Mouse (Mus musculus) midbrain, embryonic 10.5 days (tissue): ENCODE results near the gene Ubox5. TPM values are rescaled to one million over a fixed set of nuclear protein-coding genes. Genes with fewer than 3 reads are reported as not detected.
"Not testable (repeated sequence)": the region's sequence is repeated elsewhere in the genome, so short reads cannot be mapped to it uniquely, and the experiment has no call there.

Experiments used
- DNase-seq: peaks from one replicate; pipeline ENCODE4 v3.0.0-alpha.2; 2017; ENCODE audit warnings: low spot score
- H3K27ac ChIP-seq: fragments of 300-500 bp; sonication (generic); replicated peaks from 2 replicates; pipeline ENCODE4 v1.5.1; 2016; ENCODE audit warnings: mild to moderate bottlenecking
- H3K27me3 ChIP-seq: fragments of 300-500 bp; sonication (generic); 2 replicates; pipeline ENCODE4 v1.6.1; 2016; ENCODE audit warnings: low read depth, mild to moderate bottlenecking; ENCODE audit not compliant: poor library complexity, severe bottlenecking
- H3K36me3 ChIP-seq: fragments of 300-500 bp; sonication (generic); 2 replicates; pipeline ENCODE4 v1.6.1; 2016; ENCODE audit warnings: mild to moderate bottlenecking, moderate library complexity
- H3K4me1 ChIP-seq: fragments of 300-500 bp; sonication (generic); 2 replicates; pipeline ENCODE4 v1.6.1; 2016
- H3K4me3 ChIP-seq: fragments of 300-500 bp; sonication (generic); 2 replicates; pipeline ENCODE4 v1.5.1; 2016; ENCODE audit warnings: mild to moderate bottlenecking, moderate library complexity
- H3K9me3 ChIP-seq: fragments of 300-500 bp; sonication (generic); replicated peaks from 2 replicates; pipeline ENCODE4 v1.6.1; 2016; ENCODE audit warnings: mild to moderate bottlenecking
- WGBS: fragments of 180-500 bp; shearing (Covaris S2); methylation state at CpG from one replicate; pipeline ENCODE4 v1.1.7; 2016; 5-methylcytosine and 5-hydroxymethylcytosine counted together
- polyA plus RNA-seq: library from polyadenylated mRNA; unstranded; fragments of >200 nt; fragmentation: Nextera tagmentation; extraction: Ambion mirVana; gene quantifications from 2 replicates; pipeline ENCODE4 v1.2.1, GENCODE M21; 2016

The Ubox5 gene
- 20.3 and 21.5 TPM in 2 replicates for polyA plus RNA-seq

DNA sequence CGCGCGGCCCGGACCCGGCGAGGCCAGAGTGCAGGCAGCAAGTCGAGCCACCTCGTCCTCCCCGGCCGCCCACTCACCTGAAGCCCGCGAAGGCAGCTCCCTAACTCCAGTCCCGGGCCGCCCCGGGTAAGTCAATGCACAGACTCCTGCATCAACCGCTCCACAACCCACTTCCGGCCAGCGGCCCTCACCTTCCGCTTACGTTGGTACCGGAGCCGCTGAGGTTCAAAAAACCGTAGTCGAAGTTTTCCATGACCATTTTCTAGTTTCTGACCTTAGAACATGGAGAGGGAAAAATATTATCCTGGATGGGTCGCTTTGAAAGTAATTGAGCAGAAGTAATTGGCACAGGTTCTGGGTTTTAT is at the start of gene Ubox5, which contains the start of gene Fastkd5:
Gene Ubox5 (minus strand): TSS at position 200 of the 365 bp plus-strand sequence.
Gene Fastkd5 (minus strand): TSS at position 189 of the 365 bp plus-strand sequence.
- H3K27ac ChIP-seq = peak within 1 kb of the TSS; percentile 92
- no peaks in the 10 kb centered on the region for H3K9me3 ChIP-seq
- under 1% methylated on average over 25 of the region's 25 CpGs for WGBS
- H3K36me3 ChIP-seq = peaks cover 37% of the 10 kb centered on the region
- H3K4me1 ChIP-seq = peaks cover 46% of the 10 kb centered on the region
- H3K27me3 ChIP-seq = peaks cover 41% of the 10 kb centered on the region
- peak; percentile 85 for DNase-seq
- peak within 1 kb of the TSS; percentile 93 for H3K4me3 ChIP-seq

DNA sequence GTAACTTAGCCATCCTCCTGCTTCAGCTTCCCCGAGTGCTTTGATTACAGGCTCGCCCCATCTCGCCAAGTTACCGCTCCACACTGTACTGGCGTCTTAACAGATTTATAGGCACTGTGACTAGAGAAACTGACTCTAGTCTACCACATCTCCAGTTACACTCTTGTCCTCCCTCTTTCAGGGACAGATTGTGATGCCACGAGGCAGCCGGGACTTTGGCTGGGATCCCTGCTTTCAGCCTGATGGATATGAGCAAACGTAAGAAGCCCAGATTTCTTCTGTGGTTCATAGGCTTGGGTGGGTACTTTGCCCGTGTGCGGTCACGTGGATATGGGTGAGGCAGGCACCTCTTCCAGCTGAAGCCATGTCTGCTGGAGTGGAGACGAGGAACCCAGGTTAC is 49.3 kb upstream of the Ubox5 start:
- no peaks in the 10 kb centered on the region for H3K27me3 ChIP-seq
- DNase-seq = no peak
- H3K36me3 ChIP-seq = peaks cover 100% of the 10 kb centered on the region
- no peaks in the 10 kb centered on the region for H3K9me3 ChIP-seq
- WGBS = 94% methylated on average over 12 of the region's 12 CpGs
- H3K4me1 ChIP-seq = no peaks in the 10 kb centered on the region
- no peak overlapping the region for H3K27ac ChIP-seq
- no peak overlapping the region for H3K4me3 ChIP-seq

GRCm38 (mm10) chr2:130677211-130677610 is 47.4 kb upstream of the Ubox5 start:
- no peak overlapping the region for H3K27ac ChIP-seq
- H3K4me3 ChIP-seq = no peak overlapping the region
- no peaks in the 10 kb centered on the region for H3K4me1 ChIP-seq
- WGBS = 93% methylated on average over 10 of the region's 10 CpGs
- H3K27me3 ChIP-seq = no peaks in the 10 kb centered on the region
- peaks cover 98% of the 10 kb centered on the region for H3K36me3 ChIP-seq
- no peaks in the 10 kb centered on the region for H3K9me3 ChIP-seq
- DNase-seq = no peak

DNA sequence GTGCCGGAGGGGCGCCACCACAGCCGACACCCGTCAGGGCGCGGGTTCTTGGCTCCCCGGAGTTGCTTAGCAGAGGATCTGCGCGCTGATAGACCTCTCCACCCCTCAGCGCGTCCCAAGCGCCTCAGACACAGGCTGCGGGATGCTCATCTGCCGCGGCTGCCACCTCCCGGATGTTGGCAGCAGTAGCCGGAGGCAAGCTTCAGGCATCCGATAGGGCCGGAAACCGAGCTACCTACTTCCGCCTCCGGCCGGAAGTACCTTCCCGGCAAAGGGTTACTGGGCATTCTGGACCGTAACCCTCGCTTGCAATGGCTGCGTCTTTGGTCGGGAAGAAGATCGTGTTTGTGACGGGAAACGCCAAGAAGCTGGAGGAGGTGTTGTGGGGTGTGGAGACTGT is 37.7 kb upstream of the Ubox5 start, which contains the start of gene Itpa:
Gene Itpa (plus strand): TSS at position 52 of the 400 bp plus-strand sequence.
- Histone ChIP-seq H3K9me3 (no peaks in the 10 kb centered on the region), H3K4me3 (peak within 1 kb of the TSS; percentile 80), H3K36me3 (peaks cover 27% of the 10 kb centered on the region), H3K4me1 (peaks cover 46% of the 10 kb centered on the region), H3K27me3 (no peaks in the 10 kb centered on the region), H3K27ac (peak within 1 kb of the TSS; percentile 87)
- under 1% methylated on average over 31 of the region's 31 CpGs for WGBS
- peak; percentile 92 for DNase-seq

DNA sequence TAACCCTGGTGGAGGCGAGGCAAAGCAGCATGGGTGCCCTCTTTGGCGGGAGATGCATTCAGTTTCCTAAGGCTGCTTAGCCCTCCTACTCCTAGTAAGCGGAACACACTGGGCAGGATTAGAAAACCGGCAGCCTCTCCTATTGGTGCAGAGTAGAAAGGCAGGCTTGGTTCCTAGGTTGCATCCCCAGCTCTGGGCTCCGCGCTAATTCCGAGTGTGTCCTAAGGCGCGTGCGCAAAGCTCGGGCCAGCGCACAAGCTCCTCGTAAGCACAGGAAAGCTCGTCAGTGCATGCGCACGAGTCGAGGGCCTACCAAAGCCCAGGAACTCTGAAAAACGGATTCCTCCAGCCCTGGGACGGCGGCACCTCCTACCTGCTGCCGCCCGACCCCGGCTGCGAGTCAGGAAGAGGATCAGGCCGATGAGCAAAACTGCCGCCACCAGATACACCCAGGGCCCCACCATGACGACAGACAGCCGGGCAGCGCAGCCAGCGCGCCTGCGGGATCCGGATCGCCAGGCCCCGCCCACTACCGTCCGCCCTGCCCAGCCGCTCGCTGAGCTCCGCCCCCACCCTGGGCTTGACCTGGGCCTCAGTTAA is 34.4 kb upstream of the Ubox5 start, which contains the start of gene Ddrgk1:
Gene Ddrgk1 (minus strand): TSS at position 558 of the 600 bp plus-strand sequence.
- H3K9me3 ChIP-seq = no peaks in the 10 kb centered on the region
- H3K4me1 ChIP-seq = peaks cover 45% of the 10 kb centered on the region
- 0% methylated on average over 40 of the region's 40 CpGs for WGBS
- peaks cover 37% of the 10 kb centered on the region for H3K36me3 ChIP-seq
- peak within 1 kb of the TSS; percentile 71 for H3K4me3 ChIP-seq
- H3K27ac ChIP-seq = peak within 1 kb of the TSS; percentile 98
- no peaks in the 10 kb centered on the region for H3K27me3 ChIP-seq
- DNase-seq = peak; percentile 95

- H3K4me1 ChIP-seq = peaks cover 36% of the 10 kb centered on the region
- no peaks in the 10 kb centered on the region for H3K27me3 ChIP-seq
- no peak for DNase-seq
- H3K4me3 ChIP-seq = peak overlapping the region; percentile 71
- H3K9me3 ChIP-seq = no peaks in the 10 kb centered on the region
- WGBS = 90% methylated on average over 11 of the region's 11 CpGs
- H3K27ac ChIP-seq = peak overlapping the region; percentile 98
- peaks cover 45% of the 10 kb centered on the region for H3K36me3 ChIP-seq
These were observed 33.5 kb upstream of the Ubox5 start for GRCm38 (mm10) chr2:130663342-130663741.

- Histone ChIP-seq H3K27me3 (no peaks in the 10 kb centered on the region), H3K4me3 (no peak overlapping the region), H3K9me3 (no peaks in the 10 kb centered on the region), H3K27ac (no peak overlapping the region), H3K36me3 (peaks cover 93% of the 10 kb centered on the region), H3K4me1 (peaks cover 15% of the 10 kb centered on the region)
- DNase-seq = no peak
- WGBS = 97% methylated on average over 10 of the region's 10 CpGs
These were observed 28.7 kb upstream of the Ubox5 start for GRCm38 (mm10) chr2:130658530-130658929.

- no peaks in the 10 kb centered on the region for H3K27me3 ChIP-seq
- WGBS = 85% methylated on average over 6 of the region's 6 CpGs
- peaks cover 5% of the 10 kb centered on the region for H3K4me1 ChIP-seq
- no peaks in the 10 kb centered on the region for H3K9me3 ChIP-seq
- H3K36me3 ChIP-seq = peaks cover 100% of the 10 kb centered on the region
- H3K4me3 ChIP-seq = no peak overlapping the region
- no peak overlapping the region for H3K27ac ChIP-seq
- DNase-seq = no peak
These were observed 27.7 kb upstream of the Ubox5 start for GRCm38 (mm10) chr2:130657541-130657940.

- Histone ChIP-seq H3K27ac (no peak overlapping the region), H3K4me3 (no peak overlapping the region), H3K4me1 (no peaks in the 10 kb centered on the region), H3K27me3 (no peaks in the 10 kb centered on the region), H3K36me3 (peaks cover 95% of the 10 kb centered on the region), H3K9me3 (no peaks in the 10 kb centered on the region)
- 96% methylated on average over 9 of the region's 9 CpGs for WGBS
- no peak for DNase-seq
These were observed 26.7 kb upstream of the Ubox5 start for GRCm38 (mm10) chr2:130656536-130656935.

DNA sequence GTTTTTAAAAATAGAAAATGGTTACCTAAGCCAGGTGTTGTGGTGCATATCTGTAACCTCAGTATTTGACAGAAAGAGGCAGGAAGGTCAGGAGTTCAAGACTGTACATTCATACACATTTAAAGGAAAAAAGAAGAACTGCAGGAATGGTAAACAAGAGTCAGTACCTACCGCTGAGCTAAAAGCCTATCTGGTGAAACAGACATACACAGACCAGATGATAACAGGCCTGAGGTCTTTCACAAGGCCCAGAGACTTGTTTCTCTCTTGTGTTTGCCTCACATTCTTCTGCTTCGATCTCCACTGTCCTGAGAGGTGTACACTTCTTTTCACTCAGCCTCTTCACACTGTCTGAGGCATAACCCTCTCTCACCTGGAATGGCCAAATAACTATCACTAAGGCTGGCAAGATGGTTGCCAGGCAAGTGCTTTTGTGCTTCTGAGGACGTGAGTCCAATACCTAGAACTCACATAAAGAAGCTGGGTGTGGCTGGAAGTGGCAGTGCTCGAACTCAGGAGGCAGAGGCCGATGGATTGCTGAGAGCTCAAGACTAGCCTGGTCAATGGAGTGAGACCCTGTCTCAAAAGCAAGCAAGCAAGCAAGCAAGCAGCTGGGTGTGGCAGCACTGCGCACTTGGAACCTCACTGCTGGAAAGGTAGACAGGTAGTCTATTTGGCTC is 26.0 kb upstream of the Ubox5 start:
- Histone ChIP-seq H3K4me1 (no peaks in the 10 kb centered on the region), H3K27me3 (no peaks in the 10 kb centered on the region), H3K9me3 (no peaks in the 10 kb centered on the region), H3K36me3 (peaks cover 89% of the 10 kb centered on the region), H3K4me3 (no peak overlapping the region), H3K27ac (no peak overlapping the region)
- no peak for DNase-seq
- 93% methylated on average over 6 of the region's 6 CpGs for WGBS

- WGBS = 87% methylated on average over 1 of the region's 1 CpGs
- Histone ChIP-seq H3K9me3 (no peaks in the 10 kb centered on the region), H3K27ac (no peak overlapping the region), H3K4me3 (no peak overlapping the region), H3K36me3 (peaks cover 84% of the 10 kb centered on the region), H3K4me1 (no peaks in the 10 kb centered on the region), H3K27me3 (no peaks in the 10 kb centered on the region)
- no peak for DNase-seq
These were observed 23.9 kb upstream of the Ubox5 start for GRCm38 (mm10) chr2:130653760-130654159.

DNA sequence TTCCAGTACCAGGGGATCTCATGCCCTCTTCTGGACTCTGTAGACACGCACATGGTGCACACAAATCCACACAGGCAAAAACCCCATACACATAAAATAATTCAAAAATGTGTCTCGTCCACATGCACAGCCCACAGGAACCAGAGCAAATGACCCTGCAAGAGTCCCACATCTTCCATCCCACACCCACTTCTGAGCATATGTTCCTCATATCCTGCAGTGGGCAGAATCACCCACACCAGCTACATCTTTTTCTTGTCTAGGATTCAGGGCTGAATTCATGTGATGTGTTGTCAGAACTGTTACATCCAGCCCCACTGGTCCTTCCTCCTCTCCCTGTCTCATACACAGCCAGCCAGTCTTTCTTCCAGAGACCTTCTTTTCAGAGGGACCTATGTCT is 23.5 kb upstream of the Ubox5 start:
- Histone ChIP-seq H3K36me3 (peaks cover 80% of the 10 kb centered on the region), H3K4me3 (no peak overlapping the region), H3K4me1 (no peaks in the 10 kb centered on the region), H3K27me3 (no peaks in the 10 kb centered on the region), H3K27ac (no peak overlapping the region), H3K9me3 (no peaks in the 10 kb centered on the region)
- no peak for DNase-seq
- 95% methylated on average over 2 of the region's 2 CpGs for WGBS

DNA sequence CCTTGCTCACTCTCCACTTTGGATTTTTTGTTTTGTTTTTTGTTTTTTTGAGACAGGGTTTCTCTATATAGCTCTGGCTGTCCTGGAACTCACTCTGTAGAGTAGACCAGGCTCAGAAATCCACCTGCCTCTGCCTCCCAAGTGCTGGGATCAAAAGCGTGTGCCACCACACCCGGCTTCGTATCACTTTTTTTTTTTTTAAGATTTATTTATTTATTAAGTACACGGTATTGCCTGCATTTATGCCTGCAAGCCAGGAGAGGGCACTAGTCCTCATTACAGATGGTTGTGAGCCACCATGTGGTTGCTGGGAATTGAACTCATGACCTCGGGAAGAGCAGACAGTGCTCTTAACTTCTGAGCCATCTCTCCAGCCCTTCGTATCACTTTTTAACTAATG is 19.2 kb upstream of the Ubox5 start:
- WGBS = 85% methylated on average over 6 of the region's 6 CpGs
- not testable (repeated sequence) for H3K27me3 ChIP-seq, H3K9me3 ChIP-seq, H3K27ac ChIP-seq, DNase-seq, H3K4me3 ChIP-seq, H3K4me1 ChIP-seq
- H3K36me3 ChIP-seq = peaks cover 37% of the 10 kb centered on the region
